Mouse (Mus musculus) C2C12 (cell line): ENCODE data around the gene Tbcel.

Experiments
- CTCF ChIP-seq: IDR thresholded peaks from one replicate; pipeline ENCODE4 v1.5.1; 2011; ENCODE audit not compliant: control insufficient read depth, insufficient read depth, insufficient read length
- MAX ChIP-seq: IDR thresholded peaks from one replicate; pipeline ENCODE4 v1.6.1; 2011; ENCODE audit warnings: mild to moderate bottlenecking, control low read depth
- MYOD1 ChIP-seq: IDR thresholded peaks from one replicate; pipeline ENCODE4 v1.6.1; 2011; ENCODE audit warnings: low read depth; ENCODE audit not compliant: control insufficient read depth, insufficient read length
- USF1 ChIP-seq: IDR thresholded peaks from one replicate; pipeline ENCODE4 v1.6.1; 2011; ENCODE audit warnings: low read depth, mild to moderate bottlenecking, control low read depth, moderate library complexity

DNA sequence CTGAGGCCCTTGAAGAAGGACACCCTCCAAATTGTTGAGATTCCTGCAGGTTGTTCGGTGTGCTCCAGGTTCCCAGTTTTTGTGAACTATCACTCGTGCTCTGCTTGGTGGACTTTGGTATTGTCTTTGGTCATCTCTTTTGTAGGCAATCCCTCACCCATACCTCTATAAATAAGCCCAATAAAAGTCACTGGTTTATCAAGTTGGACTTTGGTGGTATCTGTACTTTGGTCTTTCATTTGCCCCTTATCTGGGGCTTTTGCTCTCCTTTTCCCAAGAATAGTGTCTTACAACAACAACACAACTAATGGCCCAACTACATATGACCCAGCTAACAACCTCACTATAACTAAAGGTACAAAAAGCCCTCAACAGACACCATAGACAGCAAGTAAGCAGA is 66.4 kb downstream of the Tbcel start:
- TF ChIP-seq USF1 (no peak), CTCF (no peak), MYOD1 (no peak), MAX (no peak)
